Mouse (Mus musculus): ENCODE measurements around the gene Syna. TPM values are rescaled to one million over a fixed set of nuclear protein-coding genes. Genes with fewer than 3 reads are reported as not detected.

Syna gene
- polyA plus RNA-seq (2021): 0.33 TPM

GRCm38 (mm10) chr5:134560071-134560449, at the start of gene Syna:
TSS of gene Syna (minus strand) at chr5:134560171.
- no peak for TF ChIP-seq CTCF (IDR thresholded peaks at IDR 0.05)
- DNase-seq (ENCODE audit: low read depth, low spot score): no peak
- in situ Hi-C loops (cut with MboI; ENCODE audit: low pct_unique_long_range_greater_than_20kb): no loop called here
- H3K27me3 ChIP-seq: no peaks in the 10 kb centered on the region
- ATAC-seq: no peak
- CTCF ChIA-PET: no interaction called here
- POLR2A ChIA-PET: no interaction called here

- DNase-seq (ENCODE audit: low read depth, low spot score) (no peak), ATAC-seq (no peak)
- no peak for TF ChIP-seq CTCF (IDR thresholded peaks at IDR 0.05)
- ChIA-PET POLR2A (interaction anchor here (1.4 kb wide), 1 partner anchor 14 kb away, joined by 3 read pairs; no protein-coding TSS in a partner anchor), CTCF (interaction anchor here (1.5 to 4.2 kb wide), 2 partner anchors 11 to 20 kb away, joined by 4 to 30 read pairs; no protein-coding TSS in a partner anchor)
- in situ Hi-C loops (cut with MboI; ENCODE audit: low pct_unique_long_range_greater_than_20kb): no loop called here
- H3K27me3 ChIP-seq: no peaks in the 10 kb centered on the region
Measured at GRCm38 (mm10) chr5:134607121-134607520, 47.1 kb upstream of the Syna start.

- H3K27me3 ChIP-seq: no peaks in the 10 kb centered on the region
- DNase-seq (ENCODE audit: low read depth, low spot score): no peak
- ChIA-PET CTCF (interaction anchor here (1.5 to 4.2 kb wide), 2 partner anchors 12 to 20 kb away, joined by 4 to 30 read pairs; no protein-coding TSS in a partner anchor), POLR2A (interaction anchor here (0.6 to 1.4 kb wide), 2 partner anchors 15 to 77 kb away, joined by 3 read pairs; no protein-coding TSS in a partner anchor)
- in situ Hi-C loops (cut with MboI; ENCODE audit: low pct_unique_long_range_greater_than_20kb): no loop called here
- no peak for ATAC-seq
- no peak for TF ChIP-seq CTCF (IDR thresholded peaks at IDR 0.05)
Measured at GRCm38 (mm10) chr5:134606314-134606713, 46.3 kb upstream of the Syna start.

GRCm38 (mm10) chr5:134604376-134604775, 44.4 kb upstream of the Syna start:
- no peak for DNase-seq (ENCODE audit: low read depth, low spot score)
- CTCF ChIA-PET: interaction anchor here (1.2 kb wide), 1 partner anchor 12 kb away, joined by 3 read pairs; no protein-coding TSS in a partner anchor
- no peak for TF ChIP-seq CTCF (IDR thresholded peaks at IDR 0.05)
- no peaks in the 10 kb centered on the region for H3K27me3 ChIP-seq
- in situ Hi-C loops (cut with MboI; ENCODE audit: low pct_unique_long_range_greater_than_20kb): no loop called here
- no peak for ATAC-seq
- POLR2A ChIA-PET: interaction anchor here (0.8 kb wide), 1 partner anchor 13 kb away, joined by 3 read pairs; no protein-coding TSS in a partner anchor

- in situ Hi-C loops (cut with MboI; ENCODE audit: low pct_unique_long_range_greater_than_20kb): no loop called here
- no peak for TF ChIP-seq CTCF (IDR thresholded peaks at IDR 0.05)
Measured at GRCm38 (mm10) chr5:134597711-134598110, 37.7 kb upstream of the Syna start.

GRCm38 (mm10) chr5:134593093-134593492, 33.1 kb upstream of the Syna start:
- CTCF ChIA-PET: interaction anchor here (0.9 to 2.7 kb wide), 2 partner anchors 10 to 101 kb away, joined by 4 to 13 read pairs; no protein-coding TSS in a partner anchor
- POLR2A ChIA-PET: no interaction called here
- no peak for ATAC-seq
- in situ Hi-C loops (cut with MboI; ENCODE audit: low pct_unique_long_range_greater_than_20kb): no loop called here
- TF ChIP-seq CTCF (IDR thresholded peaks at IDR 0.05): no peak
- no peak for DNase-seq (ENCODE audit: low read depth, low spot score)
- H3K27me3 ChIP-seq: no peaks in the 10 kb centered on the region

More at GRCm38 (mm10) chr5:134597711-134598110, 37.7 kb upstream of the Syna start:
- POLR2A ChIA-PET: interaction anchor here (0.7 kb wide), 1 partner anchor 21 kb away, joined by 3 read pairs; no protein-coding TSS in a partner anchor
- ATAC-seq: no peak
- CTCF ChIA-PET: interaction anchor here (1.3 kb wide), 1 partner anchor 14 kb away, joined by 4 read pairs; no protein-coding TSS in a partner anchor
- no peaks in the 10 kb centered on the region for H3K27me3 ChIP-seq
- no peak for DNase-seq (ENCODE audit: low read depth, low spot score)

GRCm38 (mm10) chr5:134592026-134592581, 32.1 kb upstream of the Syna start:
- no peaks in the 10 kb centered on the region for H3K27me3 ChIP-seq
- DNase-seq (ENCODE audit: low read depth, low spot score) (no peak), ATAC-seq (no peak)
- no peak for TF ChIP-seq CTCF (IDR thresholded peaks at IDR 0.05)
- in situ Hi-C loops (cut with MboI; ENCODE audit: low pct_unique_long_range_greater_than_20kb): no loop called here
- ChIA-PET CTCF (interaction anchor here (2.7 kb wide), 1 partner anchor 9 kb away, joined by 13 read pairs; no protein-coding TSS in a partner anchor), POLR2A (no interaction called here)

- ChIA-PET POLR2A (no interaction called here), CTCF (interaction anchor here (0.6 kb wide), 1 partner anchor 96 kb away, joined by 3 read pairs; no protein-coding TSS in a partner anchor)
- in situ Hi-C loops (cut with MboI; ENCODE audit: low pct_unique_long_range_greater_than_20kb): loop anchor here (10.0 kb wide), 1 partner anchor 115 kb away; no protein-coding TSS in a partner anchor
- ATAC-seq (no peak), DNase-seq (ENCODE audit: low read depth, low spot score) (no peak)
- no peaks in the 10 kb centered on the region for H3K27me3 ChIP-seq
- no peak for TF ChIP-seq CTCF (IDR thresholded peaks at IDR 0.05)
Measured at GRCm38 (mm10) chr5:134589900-134590299, 29.9 kb upstream of the Syna start.

GRCm38 (mm10) chr5:134584798-134585197, 24.8 kb upstream of the Syna start:
- ChIA-PET CTCF (interaction anchor here (1.0 to 6.4 kb wide), 3 partner anchors 9 to 91 kb away, joined by 3 to 63 read pairs (median 3); no protein-coding TSS in a partner anchor), POLR2A (no interaction called here)
- no peak for TF ChIP-seq CTCF (IDR thresholded peaks at IDR 0.05)
- ATAC-seq (no peak), DNase-seq (ENCODE audit: low read depth, low spot score) (no peak)
- in situ Hi-C loops (cut with MboI; ENCODE audit: low pct_unique_long_range_greater_than_20kb): loop anchor here (5.0 to 10.0 kb wide), 2 partner anchors 87 to 120 kb away; no protein-coding TSS in a partner anchor
- H3K27me3 ChIP-seq: no peaks in the 10 kb centered on the region

GRCm38 (mm10) chr5:134583884-134584213, 23.9 kb upstream of the Syna start:
- no peak for DNase-seq (ENCODE audit: low read depth, low spot score)
- no peak for TF ChIP-seq CTCF (IDR thresholded peaks at IDR 0.05)
- in situ Hi-C loops (cut with MboI; ENCODE audit: low pct_unique_long_range_greater_than_20kb): loop anchor here (5.0 to 10.0 kb wide), 2 partner anchors 87 to 121 kb away; no protein-coding TSS in a partner anchor
- ATAC-seq: no peak
- ChIA-PET POLR2A (no interaction called here), CTCF (interaction anchor here (1.2 to 6.4 kb wide), 9 partner anchors 9 to 90 kb away, joined by 3 to 63 read pairs (median 10); partner anchors contain the start of gene Clip2)
- no peaks in the 10 kb centered on the region for H3K27me3 ChIP-seq

All from Patski (cell line).